Mouse (Mus musculus): ENCODE results near the gene Slc45a1. TPM values are rescaled to one million over a fixed set of nuclear protein-coding genes. Genes with fewer than 3 reads are reported as not detected.

Gene Slc45a1
- polyA plus RNA-seq, 1 experiment from 2014 or later = not detected

GRCm38 (mm10) chr4:150587597-150588299 is 64.2 kb downstream of the Slc45a1 start:
- no peak overlapping the region for H3K4me3 ChIP-seq (ENCODE audit: low read depth, low read length)
- no peaks in the 10 kb centered on the region for H3K27me3 ChIP-seq (ENCODE audit: insufficient read depth, low read length)
- H3K36me3 ChIP-seq (ENCODE audit: insufficient read depth) = no peaks in the 10 kb centered on the region
- H3K9ac ChIP-seq = no peak overlapping the region
- H3K9me3 ChIP-seq (ENCODE audit: low read depth, low read length) = no peaks in the 10 kb centered on the region
- peaks cover 59% of the 10 kb centered on the region for H3K4me1 ChIP-seq (ENCODE audit: insufficient read depth)
- no peak overlapping the region for H3K4me2 ChIP-seq
- DNase-seq = no peak
- no peak overlapping the region for H3K27ac ChIP-seq (ENCODE audit: low read depth)
- TF ChIP-seq CTCF (IDR thresholded peaks at IDR 0.05; ENCODE audit: low read depth) = no peak
- WGBS = 51% methylated on average over 8 of the region's 8 CpGs
- ATAC-seq (ENCODE audit: insufficient read depth) = no peak

- Histone ChIP-seq H3K36me3 (ENCODE audit: insufficient read depth) (no peaks in the 10 kb centered on the region), H3K27me3 (ENCODE audit: insufficient read depth, low read length) (no peaks in the 10 kb centered on the region), H3K9ac (no peak overlapping the region), H3K4me2 (no peak overlapping the region), H3K9me3 (ENCODE audit: low read depth, low read length) (no peaks in the 10 kb centered on the region), H3K27ac (ENCODE audit: low read depth) (no peak overlapping the region), H3K4me3 (ENCODE audit: low read depth, low read length) (no peak overlapping the region), H3K4me1 (ENCODE audit: insufficient read depth) (peaks cover 56% of the 10 kb centered on the region)
- 75% methylated on average over 5 of the region's 5 CpGs for WGBS
- TF ChIP-seq CTCF (IDR thresholded peaks at IDR 0.05; ENCODE audit: low read depth) = no peak
- DNase-seq (no peak), ATAC-seq (ENCODE audit: insufficient read depth) (no peak)
These were observed 65.7 kb downstream of the Slc45a1 start for GRCm38 (mm10) chr4:150586275-150586674.

- ATAC-seq (ENCODE audit: insufficient read depth) = no peak
- H3K9me3 ChIP-seq (ENCODE audit: low read depth, low read length) = no peaks in the 10 kb centered on the region
- H3K4me1 ChIP-seq (ENCODE audit: insufficient read depth) = peaks cover 52% of the 10 kb centered on the region
- no peaks in the 10 kb centered on the region for H3K27me3 ChIP-seq (ENCODE audit: insufficient read depth, low read length)
- WGBS = 82% methylated on average over 2 of the region's 2 CpGs
- no peak overlapping the region for H3K27ac ChIP-seq (ENCODE audit: low read depth)
- H3K9ac ChIP-seq = no peak overlapping the region
- H3K36me3 ChIP-seq (ENCODE audit: insufficient read depth) = no peaks in the 10 kb centered on the region
- DNase-seq = no peak
- TF ChIP-seq CTCF (IDR thresholded peaks at IDR 0.05; ENCODE audit: low read depth) = no peak
- no peak overlapping the region for H3K4me3 ChIP-seq (ENCODE audit: low read depth, low read length)
- no peak overlapping the region for H3K4me2 ChIP-seq
These were observed 66.2 kb downstream of the Slc45a1 start for GRCm38 (mm10) chr4:150585800-150586199.

- TF ChIP-seq CTCF (IDR thresholded peaks at IDR 0.05; ENCODE audit: low read depth) = no peak
- H3K4me1 ChIP-seq (ENCODE audit: insufficient read depth) = peaks cover 46% of the 10 kb centered on the region
- 0 out of 2 replicates have a peak, but pooled peaks cover 2% of the 10 kb centered on the region for H3K36me3 ChIP-seq (ENCODE audit: insufficient read depth)
- no peaks in the 10 kb centered on the region for H3K9me3 ChIP-seq (ENCODE audit: low read depth, low read length)
- H3K9ac ChIP-seq = peak overlapping the region; percentile 37
- H3K4me3 ChIP-seq (ENCODE audit: low read depth, low read length) = no peak overlapping the region
- WGBS = 12% methylated on average over 3 of the region's 3 CpGs
- ATAC-seq (ENCODE audit: insufficient read depth) (peak; percentile 90), DNase-seq (peak; percentile 84)
- H3K4me2 ChIP-seq = peak overlapping the region; percentile 50
- H3K27me3 ChIP-seq (ENCODE audit: insufficient read depth, low read length) = no peaks in the 10 kb centered on the region
- peak overlapping the region; percentile 97 for H3K27ac ChIP-seq (ENCODE audit: low read depth)
These were observed 68.2 kb downstream of the Slc45a1 start for GRCm38 (mm10) chr4:150583777-150584135.

- peak; percentile 91 for ATAC-seq (ENCODE audit: insufficient read depth)
- no peaks in the 10 kb centered on the region for H3K9me3 ChIP-seq (ENCODE audit: low read depth, low read length)
- 8% methylated on average over 13 of the region's 13 CpGs for WGBS
- 0 out of 2 replicates have a peak, but pooled peaks cover 2% of the 10 kb centered on the region for H3K36me3 ChIP-seq (ENCODE audit: insufficient read depth)
- no peak overlapping the region for H3K4me3 ChIP-seq (ENCODE audit: low read depth, low read length)
- H3K4me2 ChIP-seq = peak overlapping the region; percentile 50
- peaks cover 46% of the 10 kb centered on the region for H3K4me1 ChIP-seq (ENCODE audit: insufficient read depth)
- no peaks in the 10 kb centered on the region for H3K27me3 ChIP-seq (ENCODE audit: insufficient read depth, low read length)
- peak overlapping the region; percentile 37 for H3K9ac ChIP-seq
- TF ChIP-seq CTCF (IDR thresholded peaks at IDR 0.05; ENCODE audit: low read depth) = no peak
- H3K27ac ChIP-seq (ENCODE audit: low read depth) = peak overlapping the region; percentile 97
- peak; percentile 90 for DNase-seq
These were observed 68.8 kb downstream of the Slc45a1 start for GRCm38 (mm10) chr4:150582966-150583776.

- no peaks in the 10 kb centered on the region for H3K27me3 ChIP-seq (ENCODE audit: insufficient read depth, low read length)
- no peak for TF ChIP-seq CTCF (IDR thresholded peaks at IDR 0.05; ENCODE audit: low read depth)
- DNase-seq (no peak), ATAC-seq (ENCODE audit: insufficient read depth) (no peak)
- H3K4me2 ChIP-seq = no peak overlapping the region
- 45% methylated on average over 10 of the region's 10 CpGs for WGBS
- H3K9me3 ChIP-seq (ENCODE audit: low read depth, low read length) = no peaks in the 10 kb centered on the region
- H3K4me3 ChIP-seq (ENCODE audit: low read depth, low read length) = no peak overlapping the region
- H3K4me1 ChIP-seq (ENCODE audit: insufficient read depth) = peaks cover 40% of the 10 kb centered on the region
- peak overlapping the region; percentile 97 for H3K27ac ChIP-seq (ENCODE audit: low read depth)
- 0 out of 2 replicates have a peak, but pooled peaks cover 8% of the 10 kb centered on the region for H3K36me3 ChIP-seq (ENCODE audit: insufficient read depth)
- H3K9ac ChIP-seq = no peak overlapping the region
These were observed 69.8 kb downstream of the Slc45a1 start for GRCm38 (mm10) chr4:150581931-150582723.

Other genes with a start within 250 kb of the Slc45a1 start
- gene Errfi1, start 201.7 kb upstream of the Slc45a1 start, polyA plus RNA-seq (2014; fragmentation: Nextera tagmentation; extraction: Ambion mirVana) = 41.5 and 48.3 TPM in 2 replicates

All from lung, embryonic 14.5 days (tissue).